17 mouse cellular contexts compared by ENCODE assay signal in genomic region chr8:47191444-47192365, GRCm38 (mm10).
DNase-seq lines count a peak whose midpoint lies in the region; ATAC-seq and TF ChIP-seq lines count a peak whose summit lies in the region.
"Had no signal": no experiment of that assay in that cellular context is flagged by ENCODE, and none has a peak within 500 bp of the region (broad histone marks: within the 10 kb centered on the region; RNA-seq: fewer than 3 reads in every experiment).

No protein-coding gene starts in this region.

- no peak overlapping the region for H3K9ac ChIP-seq in stomach, postnatal 0 days (ENCODE audit: low read length)
- H3K9ac ChIP-seq: forebrain, embryonic 15.5 days; hindbrain, embryonic 14.5 days; limb, embryonic 12.5 days; liver, embryonic 15.5 days; midbrain, embryonic 15.5 days; neural tube, embryonic 12.5 days had no signal

- TF ChIP-seq CTCF in stomach, postnatal 0 days (IDR thresholded peaks at IDR 0.05; ENCODE audit: low read depth): no peak

- TF ChIP-seq EP300 in stomach, postnatal 0 days (optimal IDR thresholded peaks at IDR 0.05): no peak

- no peaks in the 10 kb centered on the region for H3K9me3 ChIP-seq in stomach, postnatal 0 days (ENCODE audit: control insufficient read depth, low read length)
- H3K9me3 ChIP-seq: forebrain, embryonic 15.5 days; limb, embryonic 12.5 days; liver, embryonic 15.5 days; midbrain, embryonic 15.5 days; neural tube, embryonic 12.5 days had no signal

- H3K27me3 ChIP-seq in stomach, postnatal 0 days (ENCODE audit: control insufficient read depth, insufficient read depth, low read length): no peaks in the 10 kb centered on the region
- H3K27me3 ChIP-seq: forebrain, embryonic 15.5 days; limb, embryonic 12.5 days; liver, embryonic 15.5 days; midbrain, embryonic 15.5 days; neural tube, embryonic 12.5 days had no signal

- no peak for ATAC-seq in monocyte, adult 5-6 weeks (replicated peaks; ENCODE audit: insufficient number of reproducible peaks, low FRiP score, low TSS enrichment, poor library complexity, severe bottlenecking)
- no peak for ATAC-seq in stomach, postnatal 0 days (ENCODE audit: low FRiP score, low TSS enrichment)
- ATAC-seq: forebrain, embryonic 15.5 days; midbrain, embryonic 15.5 days had no signal

- no peak overlapping the region for H3K27ac ChIP-seq in stomach, postnatal 0 days (replicated peaks)
- H3K27ac ChIP-seq: forebrain, embryonic 15.5 days; hindbrain, embryonic 14.5 days; limb, embryonic 12.5 days; liver, embryonic 15.5 days; midbrain, embryonic 15.5 days; neural tube, embryonic 12.5 days had no signal

- no peaks in the 10 kb centered on the region for H3K4me1 ChIP-seq in stomach, postnatal 0 days (replicated peaks; ENCODE audit: control insufficient read depth, insufficient read depth)
- H3K4me1 ChIP-seq: forebrain, embryonic 15.5 days; limb, embryonic 12.5 days; liver, embryonic 15.5 days; midbrain, embryonic 15.5 days; neural tube, embryonic 12.5 days had no signal

- WGBS in stomach, postnatal 0 days: 92% methylated on average over 18 of the region's 18 CpGs

- no peak overlapping the region for H3K4me2 ChIP-seq in stomach, postnatal 0 days (replicated peaks; ENCODE audit: low read depth)
- H3K4me2 ChIP-seq: forebrain, embryonic 15.5 days; hindbrain, embryonic 14.5 days; limb, embryonic 12.5 days; liver, embryonic 15.5 days; midbrain, embryonic 15.5 days; neural tube, embryonic 12.5 days had no signal

- no peak overlapping the region for H3K4me3 ChIP-seq in stomach, postnatal 0 days (ENCODE audit: low read depth, low read length)
- H3K4me3 ChIP-seq: forebrain, embryonic 15.5 days; limb, embryonic 12.5 days; liver, embryonic 15.5 days; midbrain, embryonic 15.5 days; neural tube, embryonic 12.5 days had no signal

- peaks cover 8% of the 10 kb centered on the region; the same call in 1 of the 2 replicates for H3K36me3 ChIP-seq in stomach, postnatal 0 days (ENCODE audit: control insufficient read depth, insufficient read depth, low read length)
- H3K36me3 ChIP-seq: liver, embryonic 15.5 days had no signal

- intact Hi-C loops in gastrocnemius, postnatal 14 days (cut with DNase I; ENCODE audit: low total_unique reads): no loop called here

- DNase-seq in adrenal gland, postnatal 25 days: peak; percentile 18
- no peak for DNase-seq in adrenal gland, postnatal 4 days (ENCODE audit: low spot score in 2 of 2)
- peak; percentile 48 to 53 for DNase-seq in monocyte, adult 2 months (ENCODE audit: low read depth in 1 of 2, low spot score in 2 of 2)
- DNase-seq in gastrocnemius, postnatal 14 days: peak; percentile 69
- peak; percentile 10 to 27 for DNase-seq in spleen, postnatal 36 days (ENCODE audit: low spot score in 2 of 2)
- DNase-seq in stomach, postnatal 0 days (ENCODE audit: low spot score): no peak
- no peak for DNase-seq in kidney, postnatal 10 days
- DNase-seq: cerebellum, adult 9-10 months; kidney, adult 8-10 months; thymus, postnatal 14 days had no signal

Comparison
In these comparisons a context has a peak if more than half of its experiments do, and no peak if none do; other contexts are left out.
1. DNase-seq: peak in adrenal gland, postnatal 25 days (single experiment), monocyte, adult 2 months (2 of 2), gastrocnemius, postnatal 14 days (single experiment) and spleen, postnatal 36 days (2 of 2); none in adrenal gland, postnatal 4 days (0 of 2), stomach, postnatal 0 days (single experiment) and kidney, postnatal 10 days (single experiment).